Mouse (Mus musculus) thymus, adult 2 months (tissue): Measurements from ENCODE around the gene Dnah1. TPM values are rescaled to one million over a fixed set of nuclear protein-coding genes. Genes with fewer than 3 reads are reported as not detected.

Experiments
- DNase-seq: peaks from one replicate; pipeline ENCODE4 v3.0.0; 2021
- H3K27ac ChIP-seq: fragments of 200-500 bp; 2 replicates; pipeline ENCODE4 v1.5.1; 2012; ENCODE audit warnings: low read length, control low read depth; ENCODE audit not compliant: control insufficient read depth, insufficient read depth
- H3K27me3 ChIP-seq: fragments of 200-500 bp; 2 replicates; pipeline ENCODE4 v1.6.1; 2012; ENCODE audit warnings: mild to moderate bottlenecking, low read length, moderate library complexity, mixed read lengths; ENCODE audit not compliant: control insufficient read depth, insufficient read depth
- H3K36me3 ChIP-seq: fragments of 200-500 bp; 2 replicates; pipeline ENCODE4 v1.6.1; 2012; ENCODE audit warnings: mild to moderate bottlenecking, low read length, moderate library complexity; ENCODE audit not compliant: control insufficient read depth, insufficient read depth
- H3K4me1 ChIP-seq: fragments of 200-500 bp; replicated peaks from 2 replicates; pipeline ENCODE4 v1.6.1; 2012; ENCODE audit warnings: low read length; ENCODE audit not compliant: control insufficient read depth, insufficient read depth
- H3K4me3 ChIP-seq: fragments of 200-500 bp; 2 replicates; pipeline ENCODE4 v1.5.1; 2012; ENCODE audit warnings: mild to moderate bottlenecking, low read length, control low read depth, moderate library complexity; ENCODE audit not compliant: control insufficient read depth, insufficient read depth
- CTCF ChIP-seq: fragments of 200-500 bp; IDR thresholded peaks from 2 replicates; pipeline ENCODE4 v1.5.1; 2012; ENCODE audit warnings: mild to moderate bottlenecking, control low read depth, low read length, moderate library complexity, borderline replicate concordance; ENCODE audit not compliant: control insufficient read depth, poor library complexity, insufficient read depth; ENCODE audit errors: extremely low read depth
- POLR2A ChIP-seq: fragments of 200-500 bp; IDR thresholded peaks from 2 replicates; pipeline ENCODE4 v1.6.1; 2012; ENCODE audit warnings: mild to moderate bottlenecking, low read length, control low read depth, moderate library complexity; ENCODE audit not compliant: control insufficient read depth, poor library complexity, insufficient read depth; ENCODE audit errors: extremely low read depth
- WGBS: fragments of 180-500 bp; shearing (Covaris S2); methylation state at CpG from one replicate; pipeline ENCODE4 v1.1.7; 2018; 5-methylcytosine and 5-hydroxymethylcytosine counted together
- polyA plus RNA-seq: library from polyadenylated mRNA; depleted of rRNA; stranded (reverse); fragments of >200 nt; gene quantifications from 2 replicates; pipeline ENCODE4 v1.2.3, GENCODE M21; 2012

Gene Dnah1
- polyA plus RNA-seq, 1 experiment: 0.39 TPM

GRCm38 (mm10) chr14:31245946-31246345 is 77.8 kb downstream of the Dnah1 start:
- Histone ChIP-seq H3K4me1 (0 out of 2 replicates have a peak, but pooled peaks cover 2% of the 10 kb centered on the region), H3K4me3 (no peak overlapping the region), H3K27me3 (no peaks in the 10 kb centered on the region), H3K36me3 (no peaks in the 10 kb centered on the region), H3K27ac (no peak overlapping the region)
- no peak for DNase-seq
- 87% methylated on average over 1 of the region's 1 CpGs for WGBS
- TF ChIP-seq CTCF: no peak
- TF ChIP-seq POLR2A: no peak

- 45% methylated on average over 1 of the region's 1 CpGs for WGBS
- no peak for TF ChIP-seq CTCF
- TF ChIP-seq POLR2A: no peak
These were observed 78.9 kb downstream of the Dnah1 start for GRCm38 (mm10) chr14:31244777-31245176.

GRCm38 (mm10) chr14:31240528-31240927 is 83.2 kb downstream of the Dnah1 start:
- 85% methylated on average over 3 of the region's 3 CpGs for whole genome bisulfite sequencing
- no peak for TF ChIP-seq CTCF
- TF ChIP-seq POLR2A: no peak
- no peak overlapping the region for H3K27ac ChIP-seq
- H3K27me3 ChIP-seq: no peaks in the 10 kb centered on the region
- H3K4me1 ChIP-seq: no peaks in the 10 kb centered on the region
- no peak overlapping the region for H3K4me3 ChIP-seq
- H3K36me3 ChIP-seq: no peaks in the 10 kb centered on the region
- DNase-seq: no peak

More at GRCm38 (mm10) chr14:31244777-31245176, 78.9 kb downstream of the Dnah1 start:
- DNase-seq: no peak
- Histone ChIP-seq H3K4me3 (no peak overlapping the region), H3K27ac (no peak overlapping the region), H3K27me3 (no peaks in the 10 kb centered on the region), H3K36me3 (no peaks in the 10 kb centered on the region), H3K4me1 (no peaks in the 10 kb centered on the region)

- no peak for DNase-seq
- Histone ChIP-seq H3K27ac (no peak overlapping the region), H3K36me3 (no peaks in the 10 kb centered on the region), H3K4me1 (0 out of 2 replicates have a peak, but pooled peaks cover 3% of the 10 kb centered on the region), H3K27me3 (no peaks in the 10 kb centered on the region), H3K4me3 (no peak overlapping the region)
- TF ChIP-seq CTCF: no peak
- TF ChIP-seq POLR2A: no peak
- 95% methylated on average over 7 of the region's 7 CpGs for WGBS
These were observed 86.4 kb downstream of the Dnah1 start for GRCm38 (mm10) chr14:31237101-31237882.

- no peak overlapping the region for H3K4me3 ChIP-seq
These were observed 89.6 kb downstream of the Dnah1 start for GRCm38 (mm10) chr14:31233996-31234591.

GRCm38 (mm10) chr14:31233070-31233995 is 90.4 kb downstream of the Dnah1 start:
- H3K27me3 ChIP-seq: no peaks in the 10 kb centered on the region
- no peak overlapping the region for H3K4me3 ChIP-seq
- no peaks in the 10 kb centered on the region for H3K36me3 ChIP-seq
- 90% methylated on average over 14 of the region's 14 CpGs for WGBS
- no peak for DNase-seq
- peaks cover 7% of the 10 kb centered on the region for H3K4me1 ChIP-seq
- TF ChIP-seq CTCF: no peak
- TF ChIP-seq POLR2A: no peak
- H3K27ac ChIP-seq: no peak overlapping the region

More at GRCm38 (mm10) chr14:31233996-31234591, 89.6 kb downstream of the Dnah1 start:
- H3K4me1 ChIP-seq: 0 out of 2 replicates have a peak, but pooled peaks cover 3% of the 10 kb centered on the region
- 10% methylated on average over 11 of the region's 11 CpGs for WGBS
- H3K27me3 ChIP-seq: no peaks in the 10 kb centered on the region
- DNase-seq: peak; percentile 75
- no peak overlapping the region for H3K27ac ChIP-seq
- peak; percentile 19; the same call in 1 of the 2 replicates for TF ChIP-seq CTCF
- no peak for TF ChIP-seq POLR2A
- H3K36me3 ChIP-seq: no peaks in the 10 kb centered on the region
